Mouse (Mus musculus) embryonic facial prominence, embryonic 10.5 days (tissue): ENCODE measurements around the gene Ganc. TPM values are rescaled to one million over a fixed set of nuclear protein-coding genes. Genes with fewer than 3 reads are reported as not detected.

Experiments
- DNase-seq: peaks from one replicate; pipeline ENCODE4 v3.0.0-alpha.2; 2017; ENCODE audit warnings: low spot score
- H3K27ac ChIP-seq: fragments of 300-500 bp; sonication (generic); replicated peaks from 2 replicates; pipeline ENCODE4 v1.5.1; 2016; ENCODE audit warnings: mild to moderate bottlenecking
- H3K27me3 ChIP-seq: fragments of 300-500 bp; sonication (generic); replicated peaks from 2 replicates; pipeline ENCODE4 v1.6.1; 2016; ENCODE audit warnings: low read depth, mild to moderate bottlenecking; ENCODE audit not compliant: poor library complexity, severe bottlenecking
- H3K36me3 ChIP-seq: fragments of 300-500 bp; sonication (generic); replicated peaks from 2 replicates; pipeline ENCODE4 v1.6.1; 2016; ENCODE audit warnings: mild to moderate bottlenecking, moderate library complexity
- H3K4me1 ChIP-seq: fragments of 300-500 bp; sonication (generic); 2 replicates; pipeline ENCODE4 v1.6.1; 2016
- H3K4me3 ChIP-seq: fragments of 300-500 bp; sonication (generic); 2 replicates; pipeline ENCODE4 v1.5.1; 2016; ENCODE audit warnings: mild to moderate bottlenecking, moderate library complexity
- H3K9me3 ChIP-seq: fragments of 300-500 bp; sonication (generic); 2 replicates; pipeline ENCODE4 v1.6.1; 2016; ENCODE audit warnings: mild to moderate bottlenecking
- WGBS: fragments of 180-500 bp; shearing (Covaris S2); methylation state at CpG from one replicate; pipeline ENCODE4 v1.1.7; 2016; 5-methylcytosine and 5-hydroxymethylcytosine counted together
- polyA plus RNA-seq: library from polyadenylated mRNA; unstranded; fragments of >200 nt; fragmentation: Nextera tagmentation; extraction: Ambion mirVana; gene quantifications from 2 replicates; pipeline ENCODE4 v1.2.1, GENCODE M21; 2016

Ganc gene
- polyA plus RNA-seq, 1 experiment from 2014 or later = 10.1 TPM

- no peak overlapping the region for H3K27ac ChIP-seq
- DNase-seq = no peak
- H3K4me1 ChIP-seq = 0 out of 2 replicates have a peak, but pooled peaks cover 1% of the 10 kb centered on the region
- H3K27me3 ChIP-seq = no peaks in the 10 kb centered on the region
- no peaks in the 10 kb centered on the region for H3K36me3 ChIP-seq
- no peak overlapping the region for H3K4me3 ChIP-seq
- WGBS = 87% methylated on average over 4 of the region's 4 CpGs
- no peaks in the 10 kb centered on the region for H3K9me3 ChIP-seq
Observed at GRCm38 (mm10) chr2:120460216-120460615, 56.5 kb downstream of the Ganc start.

GRCm38 (mm10) chr2:120463328-120463727, 59.6 kb downstream of the Ganc start:
- DNase-seq = no peak
- Histone ChIP-seq H3K36me3 (no peaks in the 10 kb centered on the region), H3K9me3 (no peaks in the 10 kb centered on the region), H3K27ac (no peak overlapping the region), H3K4me1 (0 out of 2 replicates have a peak, but pooled peaks cover 4% of the 10 kb centered on the region), H3K27me3 (no peaks in the 10 kb centered on the region), H3K4me3 (no peak overlapping the region)
- WGBS = 89% methylated on average over 7 of the region's 7 CpGs

- no peaks in the 10 kb centered on the region for H3K27me3 ChIP-seq
- WGBS = 85% methylated on average over 8 of the region's 8 CpGs
- no peaks in the 10 kb centered on the region for H3K36me3 ChIP-seq
- no peak overlapping the region for H3K27ac ChIP-seq
- no peak for DNase-seq
- H3K4me3 ChIP-seq = no peak overlapping the region
- no peaks in the 10 kb centered on the region for H3K9me3 ChIP-seq
- 0 out of 2 replicates have a peak, but pooled peaks cover 4% of the 10 kb centered on the region for H3K4me1 ChIP-seq
Observed at GRCm38 (mm10) chr2:120464091-120464490, 60.4 kb downstream of the Ganc start.

- 94% methylated on average over 2 of the region's 2 CpGs for WGBS
Observed at GRCm38 (mm10) chr2:120464732-120465396, 61.2 kb downstream of the Ganc start.

GRCm38 (mm10) chr2:120465397-120465785, 61.7 kb downstream of the Ganc start:
- 81% methylated on average over 5 of the region's 5 CpGs for WGBS
- no peaks in the 10 kb centered on the region for H3K36me3 ChIP-seq

More at GRCm38 (mm10) chr2:120464732-120465396, 61.2 kb downstream of the Ganc start:
- no peaks in the 10 kb centered on the region for H3K9me3 ChIP-seq
- H3K4me1 ChIP-seq = 0 out of 2 replicates have a peak, but pooled peaks cover 4% of the 10 kb centered on the region
- no peak overlapping the region for H3K27ac ChIP-seq
- H3K27me3 ChIP-seq = no peaks in the 10 kb centered on the region
- no peak overlapping the region for H3K4me3 ChIP-seq
- no peaks in the 10 kb centered on the region for H3K36me3 ChIP-seq
- DNase-seq = no peak

GRCm38 (mm10) chr2:120468011-120468410, 64.3 kb downstream of the Ganc start:
- H3K4me1 ChIP-seq = 0 out of 2 replicates have a peak, but pooled peaks cover 4% of the 10 kb centered on the region
- no peaks in the 10 kb centered on the region for H3K9me3 ChIP-seq
- no peak overlapping the region for H3K27ac ChIP-seq
- DNase-seq = no peak
- H3K27me3 ChIP-seq = no peaks in the 10 kb centered on the region
- no peaks in the 10 kb centered on the region for H3K36me3 ChIP-seq
- no peak overlapping the region for H3K4me3 ChIP-seq

More at GRCm38 (mm10) chr2:120465397-120465785, 61.7 kb downstream of the Ganc start:
- Histone ChIP-seq H3K9me3 (no peaks in the 10 kb centered on the region), H3K4me1 (0 out of 2 replicates have a peak, but pooled peaks cover 4% of the 10 kb centered on the region), H3K4me3 (no peak overlapping the region), H3K27me3 (no peaks in the 10 kb centered on the region), H3K27ac (no peak overlapping the region)
- no peak for DNase-seq

- H3K9me3 ChIP-seq = no peaks in the 10 kb centered on the region
Observed at GRCm38 (mm10) chr2:120469220-120469619, 65.5 kb downstream of the Ganc start.

GRCm38 (mm10) chr2:120469715-120470114, 66.0 kb downstream of the Ganc start:
- Histone ChIP-seq H3K9me3 (no peaks in the 10 kb centered on the region), H3K36me3 (no peaks in the 10 kb centered on the region), H3K4me1 (0 out of 2 replicates have a peak, but pooled peaks cover 4% of the 10 kb centered on the region), H3K4me3 (no peak overlapping the region), H3K27me3 (no peaks in the 10 kb centered on the region), H3K27ac (no peak overlapping the region)
- DNase-seq = no peak
- 90% methylated on average over 10 of the region's 10 CpGs for WGBS

More at GRCm38 (mm10) chr2:120469220-120469619, 65.5 kb downstream of the Ganc start:
- no peaks in the 10 kb centered on the region for H3K36me3 ChIP-seq
- H3K4me3 ChIP-seq = no peak overlapping the region
- 90% methylated on average over 3 of the region's 3 CpGs for WGBS
- H3K27me3 ChIP-seq = no peaks in the 10 kb centered on the region
- H3K4me1 ChIP-seq = 0 out of 2 replicates have a peak, but pooled peaks cover 4% of the 10 kb centered on the region
- no peak for DNase-seq
- H3K27ac ChIP-seq = no peak overlapping the region

GRCm38 (mm10) chr2:120470856-120471255, 67.2 kb downstream of the Ganc start:
- Histone ChIP-seq H3K4me1 (no peaks in the 10 kb centered on the region), H3K9me3 (no peaks in the 10 kb centered on the region), H3K27me3 (no peaks in the 10 kb centered on the region), H3K36me3 (no peaks in the 10 kb centered on the region), H3K4me3 (no peak overlapping the region), H3K27ac (no peak overlapping the region)
- 81% methylated on average over 4 of the region's 4 CpGs for WGBS
- DNase-seq = no peak

- H3K4me3 ChIP-seq = no peak overlapping the region
Observed at GRCm38 (mm10) chr2:120476277-120477087, 72.8 kb downstream of the Ganc start.

GRCm38 (mm10) chr2:120478600-120478999, 74.9 kb downstream of the Ganc start:
- H3K4me1 ChIP-seq = no peaks in the 10 kb centered on the region
- WGBS = 53% methylated on average over 3 of the region's 3 CpGs
- H3K9me3 ChIP-seq = no peaks in the 10 kb centered on the region
- H3K4me3 ChIP-seq = no peak overlapping the region
- no peak overlapping the region for H3K27ac ChIP-seq
- H3K36me3 ChIP-seq = no peaks in the 10 kb centered on the region
- no peaks in the 10 kb centered on the region for H3K27me3 ChIP-seq
- DNase-seq = peak; percentile 62

More at GRCm38 (mm10) chr2:120476277-120477087, 72.8 kb downstream of the Ganc start:
- Histone ChIP-seq H3K27me3 (no peaks in the 10 kb centered on the region), H3K36me3 (no peaks in the 10 kb centered on the region), H3K4me1 (no peaks in the 10 kb centered on the region), H3K9me3 (no peaks in the 10 kb centered on the region), H3K27ac (0 out of 2 replicates have a peak overlapping the region, but pooled peaks have one; percentile 3)
- DNase-seq = no peak
- WGBS = 71% methylated on average over 13 of the region's 13 CpGs

- Histone ChIP-seq H3K27ac (no peak overlapping the region), H3K36me3 (no peaks in the 10 kb centered on the region), H3K9me3 (no peaks in the 10 kb centered on the region), H3K4me1 (no peaks in the 10 kb centered on the region), H3K27me3 (no peaks in the 10 kb centered on the region), H3K4me3 (no peak overlapping the region)
- WGBS = 81% methylated on average over 8 of the region's 8 CpGs
- no peak for DNase-seq
Observed at GRCm38 (mm10) chr2:120481921-120482320, 78.2 kb downstream of the Ganc start.
